Comparison of ENCODE assay signal across 8 mouse cellular contexts in genomic region chr2:152696476-152697164, GRCm38 (mm10). TPM values are rescaled to one million over a fixed set of nuclear protein-coding genes. Genes with fewer than 3 reads are reported as not detected.
DNase-seq lines count a peak whose midpoint lies in the region; ATAC-seq lines count a peak whose summit lies in the region.

No protein-coding gene starts in this region.

- no peak overlapping the region for H3K4me3 ChIP-seq in intestine, embryonic 15.5 days (replicated peaks)
- no peak overlapping the region for H3K4me3 ChIP-seq in midbrain, embryonic 10.5 days

- H3K9me3 ChIP-seq in intestine, embryonic 15.5 days = no peaks in the 10 kb centered on the region
- no peaks in the 10 kb centered on the region; the same call in 1 of the 2 replicates for H3K9me3 ChIP-seq in midbrain, embryonic 10.5 days (replicated peaks)

- no peaks in the 10 kb centered on the region for H3K27me3 ChIP-seq in intestine, embryonic 15.5 days (replicated peaks)
- no peaks in the 10 kb centered on the region for H3K27me3 ChIP-seq in midbrain, embryonic 10.5 days (ENCODE audit: low read depth, poor library complexity, severe bottlenecking)

- no peak overlapping the region for H3K4me2 ChIP-seq in intestine, embryonic 15.5 days (replicated peaks)

- intact Hi-C loops in gastrocnemius, postnatal 36 days (cut with DNase I) = loop anchor here (1.0 kb wide), 2 partner anchors 45 to 135 kb away; partner anchors contain the start of gene Bcl2l1
- intact Hi-C loops in left cerebral cortex, postnatal 14 days (cut with DNase I) = loop anchor here (1.0 to 5.0 kb wide), 3 partner anchors 46 to 135 kb away; partner anchors contain the start of gene Bcl2l1

- peak; percentile 91 to 98 for DNase-seq in adrenal gland, adult (ENCODE audit: inconsistent age in 2 of 2, low spot score in 1 of 2)
- peak; percentile 93 for DNase-seq in embryo, embryonic 10.5 days (ENCODE audit: low spot score)
- DNase-seq in gastrocnemius, postnatal 36 days = peak; percentile 91 to 92
- DNase-seq in left cerebral cortex, postnatal 14 days (ENCODE audit: low spot score in 2 of 2) = peak; percentile 92 to 95
- DNase-seq in midbrain, embryonic 10.5 days (ENCODE audit: low spot score) = peak; percentile 90
- peak; percentile 94 for DNase-seq in right cerebral cortex, postnatal 4 days
- peak; percentile 85 for DNase-seq in yolk sac, embryonic 10.5 days (ENCODE audit: low spot score)

- 40% methylated on average over 20 of the region's 20 CpGs for WGBS in intestine, embryonic 15.5 days
- WGBS in midbrain, embryonic 10.5 days = 45% methylated on average over 20 of the region's 20 CpGs

- peak overlapping the region; percentile 35 for H3K9ac ChIP-seq in intestine, embryonic 15.5 days

- H3K27ac ChIP-seq in intestine, embryonic 15.5 days = peak overlapping the region; percentile 33; the same call in 1 of the 2 replicates
- peak overlapping the region; percentile 84 for H3K27ac ChIP-seq in midbrain, embryonic 10.5 days (replicated peaks)

- peaks cover 44% of the 10 kb centered on the region for H3K36me3 ChIP-seq in intestine, embryonic 15.5 days
- H3K36me3 ChIP-seq in midbrain, embryonic 10.5 days = peaks cover 85% of the 10 kb centered on the region

- 0 out of 2 replicates have a peak, but pooled peaks cover 3% of the 10 kb centered on the region for H3K4me1 ChIP-seq in intestine, embryonic 15.5 days (replicated peaks)
- peaks cover 26% of the 10 kb centered on the region for H3K4me1 ChIP-seq in midbrain, embryonic 10.5 days

- peak; percentile 78 for ATAC-seq in intestine, embryonic 15.5 days

RNA-seq across cellular contexts. Expression of gene Mcts2, which starts 9.8 kb away (rescaled TPM):
- 10 to 100 TPM in 1 of 2 experiments, 1 to 10 TPM in 1; 9.6 to 12.1 TPM for total RNA-seq in gastrocnemius, postnatal 36 days (2021)
- 26.3 and 26.8 TPM in 2 replicates for polyA plus RNA-seq in intestine, embryonic 15.5 days (2015; fragmentation: Nextera tagmentation; extraction: Ambion mirVana)
- 10 to 100 TPM; 17.9 to 20.4 TPM for total RNA-seq in left cerebral cortex, postnatal 14 days (2021)
- polyA plus RNA-seq in midbrain, embryonic 10.5 days (2016; fragmentation: Nextera tagmentation; extraction: Ambion mirVana) = 42.9 and 45.3 TPM in 2 replicates

RNA-seq across cellular contexts. Expression of gene H13, which starts 27.4 kb away (rescaled TPM):
- total RNA-seq in gastrocnemius, postnatal 36 days (2021) = 10 to 100 TPM; 30.1 to 35.1 TPM
- polyA plus RNA-seq in intestine, embryonic 15.5 days (2015; fragmentation: Nextera tagmentation; extraction: Ambion mirVana) = 115 and 120 TPM in 2 replicates
- total RNA-seq in left cerebral cortex, postnatal 14 days (2021) = 10 to 100 TPM; 90.8 to 90.9 TPM
- 99.2 and 117 TPM in 2 replicates for polyA plus RNA-seq in midbrain, embryonic 10.5 days (2016; fragmentation: Nextera tagmentation; extraction: Ambion mirVana)

RNA-seq across cellular contexts. Expression of gene Id1, which starts 39.4 kb away (rescaled TPM):
- total RNA-seq in gastrocnemius, postnatal 36 days (2021) = 10 to 100 TPM; 11.5 to 17.7 TPM
- polyA plus RNA-seq in intestine, embryonic 15.5 days (2015; fragmentation: Nextera tagmentation; extraction: Ambion mirVana) = 102 and 116 TPM in 2 replicates
- 10 to 100 TPM; 19.5 to 26.4 TPM for total RNA-seq in left cerebral cortex, postnatal 14 days (2021)
- polyA plus RNA-seq in midbrain, embryonic 10.5 days (2016; fragmentation: Nextera tagmentation; extraction: Ambion mirVana) = 70.2 and 86.2 TPM in 2 replicates

RNA-seq across cellular contexts. Expression of gene Cox4i2, which starts 57.4 kb away (rescaled TPM):
- 1 to 10 TPM; 2.9 TPM for total RNA-seq in gastrocnemius, postnatal 36 days (2021)
- 12.2 and 14.2 TPM in 2 replicates for polyA plus RNA-seq in intestine, embryonic 15.5 days (2015; fragmentation: Nextera tagmentation; extraction: Ambion mirVana)
- total RNA-seq in left cerebral cortex, postnatal 14 days (2021) = 1 to 10 TPM; 2.3 to 2.8 TPM
- polyA plus RNA-seq in midbrain, embryonic 10.5 days (2016; fragmentation: Nextera tagmentation; extraction: Ambion mirVana) = 4.2 and 4.6 TPM in 2 replicates
